Mouse (Mus musculus): ENCODE results near the gene Kcnrg. TPM values are rescaled to one million over a fixed set of nuclear protein-coding genes. Genes with fewer than 3 reads are reported as not detected.

The Kcnrg gene
- total and polyA plus RNA-seq, 2 experiments = not detected

GRCm38 (mm10) chr14:61661496-61661895, 54.2 kb downstream of the Kcnrg start:
- H3K9ac ChIP-seq (ENCODE audit: low read depth, low read length) = no peak overlapping the region
- H3K27ac ChIP-seq (replicated peaks; ENCODE audit: insufficient read depth, low read depth, low read length) = no peak overlapping the region
- H3K4me1 ChIP-seq (ENCODE audit: control insufficient read depth, insufficient read depth, low read length) = peaks cover 2% of the 10 kb centered on the region; the same call in 1 of the 2 replicates
- H3K36me3 ChIP-seq (ENCODE audit: control insufficient read depth, insufficient read depth, low read length) = peaks cover 8% of the 10 kb centered on the region
- 89% methylated on average over 1 of the region's 1 CpGs for WGBS
- no peak for DNase-seq (ENCODE audit: extremely low read depth, low read depth, low spot score)
- H3K27me3 ChIP-seq (ENCODE audit: control insufficient read depth, insufficient read depth, low read length) = no peaks in the 10 kb centered on the region
- no peak for TF ChIP-seq CTCF (IDR thresholded peaks at IDR 0.05; ENCODE audit: low read depth, low read length)
- TF ChIP-seq POLR2A (IDR thresholded peaks at IDR 0.05; ENCODE audit: extremely low read depth, insufficient read depth, low read length) = no peak
- peaks cover 5% of the 10 kb centered on the region; the same call in 1 of the 2 replicates for H3K79me2 ChIP-seq (ENCODE audit: control insufficient read depth, insufficient read depth, low read length)
- H3K4me3 ChIP-seq (ENCODE audit: insufficient read depth, low read depth, low read length) = no peak overlapping the region

DNA sequence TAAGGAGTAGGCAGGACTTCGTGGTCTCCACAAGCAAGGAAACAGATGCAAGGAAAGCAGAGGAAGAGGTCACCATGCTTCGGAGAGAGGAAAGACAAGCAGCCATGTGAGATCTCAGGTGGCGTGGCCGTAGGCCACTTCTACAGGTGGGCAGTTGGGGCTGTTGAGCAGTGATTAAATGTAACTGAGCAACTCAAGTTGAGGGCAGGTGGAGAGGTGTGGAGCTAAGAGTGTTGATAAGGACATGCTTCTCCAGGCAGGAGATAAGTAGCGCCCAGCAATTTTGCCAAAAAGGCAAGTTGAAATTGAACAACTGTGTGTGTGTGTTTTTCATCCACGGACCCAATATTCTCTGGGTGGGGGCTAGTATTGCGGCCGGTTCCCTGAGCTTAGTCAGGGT, 55.0 kb downstream of the Kcnrg start:
- TF ChIP-seq CTCF (IDR thresholded peaks at IDR 0.05; ENCODE audit: low read depth, low read length) (no peak), POLR2A (IDR thresholded peaks at IDR 0.05; ENCODE audit: extremely low read depth, insufficient read depth, low read length) (no peak)
- no peak overlapping the region for H3K27ac ChIP-seq (replicated peaks; ENCODE audit: insufficient read depth, low read depth, low read length)
- H3K4me1 ChIP-seq (ENCODE audit: control insufficient read depth, insufficient read depth, low read length) = peaks cover 4% of the 10 kb centered on the region; the same call in 1 of the 2 replicates
- 95% methylated on average over 8 of the region's 8 CpGs for WGBS
- H3K79me2 ChIP-seq (ENCODE audit: control insufficient read depth, insufficient read depth, low read length) = peaks cover 6% of the 10 kb centered on the region; the same call in 1 of the 2 replicates
- H3K27me3 ChIP-seq (ENCODE audit: control insufficient read depth, insufficient read depth, low read length) = no peaks in the 10 kb centered on the region
- H3K36me3 ChIP-seq (ENCODE audit: control insufficient read depth, insufficient read depth, low read length) = peaks cover 8% of the 10 kb centered on the region
- H3K4me3 ChIP-seq (ENCODE audit: insufficient read depth, low read depth, low read length) = no peak overlapping the region
- no peak overlapping the region for H3K9ac ChIP-seq (ENCODE audit: low read depth, low read length)
- no peak for DNase-seq (ENCODE audit: extremely low read depth, low read depth, low spot score)

Other genes starting within 250 kb of the Kcnrg start
- gene Ebpl, start 247.0 kb upstream of the Kcnrg start, total RNA-seq (2014; rRNA removed) = 17.2 and 17.6 TPM in 2 replicates
- gene Ebpl, start 247.0 kb upstream of the Kcnrg start, polyA plus RNA-seq (2012; rRNA removed) = 17.8 and 19.5 TPM in 2 replicates
- 24.7 and 24.9 TPM in 2 replicates for gene Kpna3, start 167.6 kb upstream of the Kcnrg start, total RNA-seq (2014; rRNA removed)
- gene Kpna3, start 167.6 kb upstream of the Kcnrg start, polyA plus RNA-seq (2012; rRNA removed) = 5.1 and 5.7 TPM in 2 replicates
- gene Spryd7, start 50.6 kb upstream of the Kcnrg start, total RNA-seq (2014; rRNA removed) = 19.5 and 20.7 TPM in 2 replicates
- gene Spryd7, start 50.6 kb upstream of the Kcnrg start, polyA plus RNA-seq (2012; rRNA removed) = 15.1 and 17.5 TPM in 2 replicates
- 1.0 and 1.2 TPM in 2 replicates for gene Trim13, start 9.2 kb upstream of the Kcnrg start, total RNA-seq (2014; rRNA removed)
- 0.20 and 0.64 TPM in 2 replicates for gene Trim13, start 9.2 kb upstream of the Kcnrg start, polyA plus RNA-seq (2012; rRNA removed)

All from liver, adult 2 months (tissue).